Mouse (Mus musculus): ENCODE results near the gene Gjb3. TPM values are rescaled to one million over a fixed set of nuclear protein-coding genes. Genes with fewer than 3 reads are reported as not detected.

Gene Gjb3
- polyA plus RNA-seq, 1 experiment from 2014 or later, result not detected

GRCm38 (mm10) chr4:127331171-127331570, 527 bp upstream of the Gjb3 start:
- no peak overlapping the region for H3K9ac ChIP-seq (replicated peaks)
- H3K36me3 ChIP-seq, result no peaks in the 10 kb centered on the region
- ATAC-seq (ENCODE audit: low FRiP score), result no peak
- peak overlapping the region; percentile 29; the same call in 1 of the 2 replicates for H3K4me3 ChIP-seq (replicated peaks)
- no peak overlapping the region for H3K27ac ChIP-seq (replicated peaks)
- WGBS, result 21% methylated on average over 13 of the region's 13 CpGs
- no peak overlapping the region for H3K4me2 ChIP-seq
- no peaks in the 10 kb centered on the region for H3K9me3 ChIP-seq (replicated peaks)
- peaks cover 15% of the 10 kb centered on the region for H3K4me1 ChIP-seq
- peaks cover 57% of the 10 kb centered on the region for H3K27me3 ChIP-seq (replicated peaks)

- ATAC-seq (ENCODE audit: low FRiP score), result no peak
- Histone ChIP-seq H3K27me3 (replicated peaks) (peaks cover 67% of the 10 kb centered on the region), H3K27ac (replicated peaks) (no peak overlapping the region), H3K4me2 (peak overlapping the region; percentile 58), H3K4me1 (peaks cover 15% of the 10 kb centered on the region), H3K9ac (replicated peaks) (no peak overlapping the region), H3K9me3 (replicated peaks) (no peaks in the 10 kb centered on the region), H3K36me3 (no peaks in the 10 kb centered on the region), H3K4me3 (replicated peaks) (peak overlapping the region; percentile 29)
- 2% methylated on average over 13 of the region's 13 CpGs for WGBS
Observed at GRCm38 (mm10) chr4:127329751-127330150, 893 bp downstream of the Gjb3 start.

- 11% methylated on average over 3 of the region's 3 CpGs for WGBS
- H3K27me3 ChIP-seq (replicated peaks), result peaks cover 63% of the 10 kb centered on the region
- H3K27ac ChIP-seq (replicated peaks), result no peak overlapping the region
Observed at GRCm38 (mm10) chr4:127329046-127329445, 1.6 kb downstream of the Gjb3 start.

GRCm38 (mm10) chr4:127328378-127328777, 2.3 kb downstream of the Gjb3 start:
- Histone ChIP-seq H3K27ac (replicated peaks) (no peak overlapping the region), H3K9me3 (replicated peaks) (no peaks in the 10 kb centered on the region), H3K4me3 (replicated peaks) (no peak overlapping the region), H3K9ac (replicated peaks) (no peak overlapping the region), H3K4me1 (peaks cover 15% of the 10 kb centered on the region), H3K4me2 (no peak overlapping the region), H3K36me3 (no peaks in the 10 kb centered on the region), H3K27me3 (replicated peaks) (peaks cover 63% of the 10 kb centered on the region)
- WGBS, result 62% methylated on average over 7 of the region's 7 CpGs
- no peak for ATAC-seq (ENCODE audit: low FRiP score)

More at GRCm38 (mm10) chr4:127329046-127329445, 1.6 kb downstream of the Gjb3 start:
- no peak overlapping the region for H3K4me2 ChIP-seq
- H3K9ac ChIP-seq (replicated peaks), result no peak overlapping the region
- no peak overlapping the region for H3K4me3 ChIP-seq (replicated peaks)
- H3K9me3 ChIP-seq (replicated peaks), result no peaks in the 10 kb centered on the region
- H3K36me3 ChIP-seq, result no peaks in the 10 kb centered on the region
- peaks cover 15% of the 10 kb centered on the region for H3K4me1 ChIP-seq
- ATAC-seq (ENCODE audit: low FRiP score), result no peak

- Histone ChIP-seq H3K4me2 (no peak overlapping the region), H3K9me3 (replicated peaks) (no peaks in the 10 kb centered on the region), H3K4me1 (peaks cover 15% of the 10 kb centered on the region), H3K4me3 (replicated peaks) (no peak overlapping the region), H3K27ac (replicated peaks) (no peak overlapping the region), H3K27me3 (replicated peaks) (peaks cover 60% of the 10 kb centered on the region), H3K9ac (replicated peaks) (no peak overlapping the region), H3K36me3 (no peaks in the 10 kb centered on the region)
- no peak for ATAC-seq (ENCODE audit: low FRiP score)
- 75% methylated on average over 6 of the region's 6 CpGs for WGBS
Observed at GRCm38 (mm10) chr4:127327749-127328148, 2.9 kb downstream of the Gjb3 start.

- ATAC-seq (ENCODE audit: low FRiP score), result no peak
- Histone ChIP-seq H3K9me3 (replicated peaks) (no peaks in the 10 kb centered on the region), H3K9ac (replicated peaks) (no peak overlapping the region), H3K27me3 (replicated peaks) (peaks cover 57% of the 10 kb centered on the region), H3K4me2 (no peak overlapping the region), H3K27ac (replicated peaks) (no peak overlapping the region), H3K4me3 (replicated peaks) (no peak overlapping the region), H3K4me1 (peaks cover 15% of the 10 kb centered on the region), H3K36me3 (no peaks in the 10 kb centered on the region)
- WGBS, result 66% methylated on average over 7 of the region's 7 CpGs
Observed at GRCm38 (mm10) chr4:127327258-127327657, 3.4 kb downstream of the Gjb3 start.

GRCm38 (mm10) chr4:127325276-127325675, 5.4 kb downstream of the Gjb3 start:
- no peak for ATAC-seq (ENCODE audit: low FRiP score)
- Histone ChIP-seq H3K27me3 (replicated peaks) (peaks cover 37% of the 10 kb centered on the region), H3K4me2 (no peak overlapping the region), H3K4me3 (replicated peaks) (no peak overlapping the region), H3K4me1 (peaks cover 7% of the 10 kb centered on the region), H3K27ac (replicated peaks) (no peak overlapping the region), H3K9ac (replicated peaks) (no peak overlapping the region), H3K9me3 (replicated peaks) (no peaks in the 10 kb centered on the region), H3K36me3 (no peaks in the 10 kb centered on the region)
- WGBS, result 92% methylated on average over 5 of the region's 5 CpGs

- ATAC-seq (ENCODE audit: low FRiP score), result peak; percentile 81
- WGBS, result 9% methylated on average over 6 of the region's 6 CpGs
- H3K9me3 ChIP-seq (replicated peaks), result no peaks in the 10 kb centered on the region
- no peaks in the 10 kb centered on the region for H3K36me3 ChIP-seq
- peaks cover 32% of the 10 kb centered on the region for H3K27me3 ChIP-seq (replicated peaks)
- no peak overlapping the region for H3K4me3 ChIP-seq (replicated peaks)
- no peak overlapping the region for H3K9ac ChIP-seq (replicated peaks)
- H3K4me1 ChIP-seq, result peaks cover 2% of the 10 kb centered on the region; the same call in 1 of the 2 replicates
- no peak overlapping the region for H3K4me2 ChIP-seq
- H3K27ac ChIP-seq (replicated peaks), result no peak overlapping the region
Observed at GRCm38 (mm10) chr4:127324759-127325158, 5.9 kb downstream of the Gjb3 start.

- WGBS, result 76% methylated on average over 10 of the region's 10 CpGs
- no peak for ATAC-seq (ENCODE audit: low FRiP score)
Observed at GRCm38 (mm10) chr4:127324296-127324695, 6.3 kb downstream of the Gjb3 start.

GRCm38 (mm10) chr4:127323651-127324050, 7.0 kb downstream of the Gjb3 start:
- 93% methylated on average over 3 of the region's 3 CpGs for WGBS
- Histone ChIP-seq H3K27me3 (replicated peaks) (peaks cover 22% of the 10 kb centered on the region), H3K27ac (replicated peaks) (no peak overlapping the region), H3K36me3 (no peaks in the 10 kb centered on the region), H3K4me1 (no peaks in the 10 kb centered on the region), H3K4me3 (replicated peaks) (no peak overlapping the region), H3K9ac (replicated peaks) (no peak overlapping the region), H3K4me2 (no peak overlapping the region), H3K9me3 (replicated peaks) (no peaks in the 10 kb centered on the region)
- no peak for ATAC-seq (ENCODE audit: low FRiP score)

More at GRCm38 (mm10) chr4:127324296-127324695, 6.3 kb downstream of the Gjb3 start:
- peaks cover 27% of the 10 kb centered on the region for H3K27me3 ChIP-seq (replicated peaks)
- H3K4me1 ChIP-seq, result no peaks in the 10 kb centered on the region
- no peaks in the 10 kb centered on the region for H3K9me3 ChIP-seq (replicated peaks)
- no peak overlapping the region for H3K27ac ChIP-seq (replicated peaks)
- no peak overlapping the region for H3K9ac ChIP-seq (replicated peaks)
- H3K4me2 ChIP-seq, result no peak overlapping the region
- H3K4me3 ChIP-seq (replicated peaks), result no peak overlapping the region
- H3K36me3 ChIP-seq, result no peaks in the 10 kb centered on the region

GRCm38 (mm10) chr4:127319613-127320012, 11.0 kb downstream of the Gjb3 start:
- Histone ChIP-seq H3K9me3 (replicated peaks) (no peaks in the 10 kb centered on the region), H3K4me2 (no peak overlapping the region), H3K27me3 (replicated peaks) (no peaks in the 10 kb centered on the region; the same call in 1 of the 2 replicates), H3K9ac (replicated peaks) (no peak overlapping the region), H3K4me3 (replicated peaks) (no peak overlapping the region), H3K4me1 (no peaks in the 10 kb centered on the region), H3K27ac (replicated peaks) (no peak overlapping the region), H3K36me3 (no peaks in the 10 kb centered on the region)
- ATAC-seq (ENCODE audit: low FRiP score), result no peak
- WGBS, result 6% methylated on average over 3 of the region's 3 CpGs

GRCm38 (mm10) chr4:127317143-127317542, 13.5 kb downstream of the Gjb3 start:
- WGBS, result 61% methylated on average over 4 of the region's 4 CpGs
- H3K27me3 ChIP-seq (replicated peaks), result peaks cover 1% of the 10 kb centered on the region; the same call in 1 of the 2 replicates
- H3K4me2 ChIP-seq, result no peak overlapping the region
- no peak overlapping the region for H3K4me3 ChIP-seq (replicated peaks)
- no peaks in the 10 kb centered on the region for H3K9me3 ChIP-seq (replicated peaks)
- H3K4me1 ChIP-seq, result peaks cover 15% of the 10 kb centered on the region
- no peak overlapping the region for H3K9ac ChIP-seq (replicated peaks)
- no peak for ATAC-seq (ENCODE audit: low FRiP score)
- no peak overlapping the region for H3K27ac ChIP-seq (replicated peaks)
- no peaks in the 10 kb centered on the region for H3K36me3 ChIP-seq

Measured in neural tube, embryonic 15.5 days (tissue).